Mouse (Mus musculus): Measurements from ENCODE around the gene Rgs9. TPM values are rescaled to one million over a fixed set of nuclear protein-coding genes. Genes with fewer than 3 reads are reported as not detected.

Gene Rgs9
- total RNA-seq (2023) = not detected

DNA sequence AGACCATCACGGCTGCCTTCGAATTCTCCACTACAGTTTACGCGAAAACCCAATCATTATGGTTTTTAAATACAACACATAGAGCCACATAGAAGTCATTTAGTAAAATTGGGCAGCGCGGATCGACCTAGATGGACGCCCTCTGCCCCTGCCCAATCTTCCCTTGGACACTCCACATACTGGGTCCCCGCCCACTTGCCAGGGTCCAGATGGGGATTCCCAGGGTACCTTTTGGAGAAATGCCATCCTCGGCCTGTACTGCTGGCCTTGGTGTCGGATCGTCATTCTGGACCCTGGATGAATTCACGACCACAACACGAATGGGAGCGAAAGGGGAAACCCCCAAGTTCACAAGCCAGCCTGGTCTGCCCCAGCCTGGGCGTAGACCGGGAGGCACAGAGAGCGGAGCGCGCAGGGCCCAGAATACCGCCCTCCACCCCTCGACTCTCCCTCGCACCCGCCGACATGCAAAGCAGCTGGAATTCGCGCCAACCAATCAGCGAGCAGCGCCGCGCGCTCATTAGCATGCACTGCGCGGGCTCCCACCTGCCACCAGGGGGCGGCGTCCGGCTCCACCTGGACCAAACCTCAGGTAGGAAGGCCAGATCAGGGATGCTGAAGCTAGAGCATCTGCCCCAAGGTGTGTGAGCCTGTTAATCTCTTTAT lies at the start of gene Rgs9:
Rgs9 (minus strand) TSS at position 420 of the 666 bp plus-strand sequence.

Other genes starting within 250 kb of the Rgs9 start
- gene E030025P04Rik, start 153.8 kb downstream of the Rgs9 start, total RNA-seq (2023) = not detected
- 95.8 TPM for gene Gna13, start 64.7 kb upstream of the Rgs9 start, total RNA-seq (2023)
- 0.80 TPM for gene 9930022D16Rik, start 115.8 kb upstream of the Rgs9 start, total RNA-seq (2023)
- 32.6 TPM for gene Amz2, start 127.8 kb upstream of the Rgs9 start, total RNA-seq (2023)
- gene Arsg, start 175.2 kb upstream of the Rgs9 start, total RNA-seq (2023) = 3.2 TPM
- 57.1 TPM for gene Slc16a6, start 175.5 kb upstream of the Rgs9 start, total RNA-seq (2023)